Mouse (Mus musculus) cortical plate, adult 2 months (tissue): ENCODE data around the gene Man1b1. TPM values are rescaled to one million over a fixed set of nuclear protein-coding genes. Genes with fewer than 3 reads are reported as not detected.

Experiments used
- H3K27ac ChIP-seq: fragments of 200-500 bp; 2 replicates; pipeline ENCODE4 v1.5.1; 2012; ENCODE audit warnings: low read length, control low read depth, inconsistent platforms; ENCODE audit not compliant: insufficient read depth
- H3K4me1 ChIP-seq: fragments of 200-500 bp; 2 replicates; pipeline ENCODE4 v1.6.1; 2011; ENCODE audit warnings: low read length; ENCODE audit not compliant: control insufficient read depth, insufficient read depth
- H3K4me3 ChIP-seq: fragments of 200-500 bp; 2 replicates; pipeline ENCODE4 v1.5.1; 2011; ENCODE audit warnings: mild to moderate bottlenecking, low read length, control low read depth; ENCODE audit not compliant: insufficient read depth
- CTCF ChIP-seq: fragments of 200-500 bp; IDR thresholded peaks from 2 replicates; pipeline ENCODE4 v1.5.1; 2011; ENCODE audit warnings: mild to moderate bottlenecking, control low read depth, low read length; ENCODE audit not compliant: insufficient read depth; ENCODE audit errors: extremely low read depth
- POLR2A ChIP-seq: fragments of 200-500 bp; IDR thresholded peaks from 2 replicates; pipeline ENCODE4 v1.6.1; 2011; ENCODE audit warnings: mild to moderate bottlenecking, low read length, control low read depth; ENCODE audit not compliant: insufficient read depth; ENCODE audit errors: extremely low read depth
- polyA plus RNA-seq: library from polyadenylated mRNA; depleted of rRNA; stranded (reverse); fragments of >200 nt; gene quantifications from 2 replicates; pipeline ENCODE4 v1.2.3, GENCODE M21; 2012

The Man1b1 gene
- polyA plus RNA-seq, 1 experiment = 28.4 TPM

GRCm38 (mm10) chr2:25376589-25376988 is 44.5 kb downstream of the Man1b1 start:
- H3K4me1 ChIP-seq = no peaks in the 10 kb centered on the region
- H3K4me3 ChIP-seq = no peak overlapping the region

GRCm38 (mm10) chr2:25384492-25384891 is 52.4 kb downstream of the Man1b1 start:
- no peak for TF ChIP-seq POLR2A
- TF ChIP-seq CTCF = no peak

More at GRCm38 (mm10) chr2:25376589-25376988, 44.5 kb downstream of the Man1b1 start:
- no peak for TF ChIP-seq POLR2A
- peak; percentile 85 for TF ChIP-seq CTCF
- no peak overlapping the region for H3K27ac ChIP-seq

GRCm38 (mm10) chr2:25391266-25391665 is 59.1 kb downstream of the Man1b1 start:
- H3K27ac ChIP-seq = no peak overlapping the region
- no peak overlapping the region for H3K4me3 ChIP-seq
- TF ChIP-seq POLR2A (no peak), CTCF (no peak)
- no peaks in the 10 kb centered on the region; the same call in 1 of the 2 replicates for H3K4me1 ChIP-seq

More at GRCm38 (mm10) chr2:25384492-25384891, 52.4 kb downstream of the Man1b1 start:
- H3K4me1 ChIP-seq = no peaks in the 10 kb centered on the region
- H3K27ac ChIP-seq = no peak overlapping the region
- no peak overlapping the region for H3K4me3 ChIP-seq

- TF ChIP-seq CTCF (no peak), POLR2A (no peak)
- Histone ChIP-seq H3K27ac (peak overlapping the region; percentile 14; the same call in 1 of the 2 replicates), H3K4me1 (no peaks in the 10 kb centered on the region; the same call in 1 of the 2 replicates), H3K4me3 (no peak overlapping the region)
These were observed 62.4 kb downstream of the Man1b1 start for GRCm38 (mm10) chr2:25394281-25395221.

GRCm38 (mm10) chr2:25395721-25396596 is 63.8 kb downstream of the Man1b1 start, which contains the start of gene Entpd2:
Gene Entpd2 (plus strand): TSS chr2:25395874.
- TF ChIP-seq POLR2A (no peak), CTCF (no peak)
- Histone ChIP-seq H3K27ac (peak within 1 kb of the TSS; percentile 14), H3K4me3 (peak within 1 kb of the TSS; percentile 20; the same call in 1 of the 2 replicates), H3K4me1 (no peaks in the 10 kb centered on the region; the same call in 1 of the 2 replicates)

GRCm38 (mm10) chr2:25396597-25396983 is 64.5 kb downstream of the Man1b1 start:
- Histone ChIP-seq H3K27ac (0 out of 2 replicates have a peak overlapping the region, but pooled peaks have one; percentile 5), H3K4me1 (no peaks in the 10 kb centered on the region; the same call in 1 of the 2 replicates), H3K4me3 (peak overlapping the region; percentile 20; the same call in 1 of the 2 replicates)
- TF ChIP-seq POLR2A = no peak
- no peak for TF ChIP-seq CTCF

GRCm38 (mm10) chr2:25397010-25397409 is 64.9 kb downstream of the Man1b1 start:
- H3K4me3 ChIP-seq = no peak overlapping the region; the same call in 1 of the 2 replicates
- no peaks in the 10 kb centered on the region; the same call in 1 of the 2 replicates for H3K4me1 ChIP-seq
- TF ChIP-seq CTCF (no peak), POLR2A (no peak)
- no peak overlapping the region for H3K27ac ChIP-seq

- no peak overlapping the region for H3K27ac ChIP-seq
- no peak for TF ChIP-seq CTCF
- TF ChIP-seq POLR2A = no peak
- H3K4me1 ChIP-seq = no peaks in the 10 kb centered on the region; the same call in 1 of the 2 replicates
- no peak overlapping the region for H3K4me3 ChIP-seq
These were observed 65.9 kb downstream of the Man1b1 start for GRCm38 (mm10) chr2:25398065-25398464.

- Histone ChIP-seq H3K4me1 (no peaks in the 10 kb centered on the region; the same call in 1 of the 2 replicates), H3K4me3 (no peak within 1 kb of the TSS), H3K27ac (no peak within 1 kb of the TSS)
- TF ChIP-seq CTCF = no peak
- TF ChIP-seq POLR2A = no peak
These were observed 66.9 kb downstream of the Man1b1 start, which contains the start of gene Npdc1 for GRCm38 (mm10) chr2:25399051-25399450. Gene Npdc1 (plus strand): TSS chr2:25399351.
